Mouse (Mus musculus): ENCODE measurements around the gene Mup8.
"Not testable (repeated sequence)": the region's sequence is repeated elsewhere in the genome, so short reads cannot be mapped to it uniquely, and the experiment has no call there.

DNA sequence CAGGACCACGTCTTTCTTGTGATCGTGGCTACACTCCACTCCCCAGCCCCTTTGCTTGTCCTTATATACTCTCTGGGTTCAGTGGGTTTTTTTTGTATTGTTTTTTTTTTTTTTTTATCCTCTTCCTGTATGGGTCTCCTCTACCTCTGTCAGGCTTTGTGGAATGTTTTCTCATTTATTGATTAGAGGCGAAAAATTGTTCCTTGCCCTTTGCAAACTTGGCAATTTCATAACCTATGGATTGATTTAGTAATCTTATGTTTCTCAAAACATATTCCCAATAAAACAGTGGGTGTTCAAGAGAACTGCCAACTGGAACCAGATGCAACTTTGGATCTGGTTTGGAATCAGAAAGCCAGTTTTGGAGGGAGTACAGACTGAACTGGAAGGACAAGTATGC lies at the start of gene Mup8:
- TF ChIP-seq CTCF (IDR thresholded peaks at IDR 0.05; ENCODE audit: extremely low read depth, insufficient read length, insufficient replicate concordance, low read depth, low read length); POLR2A (IDR thresholded peaks at IDR 0.05; ENCODE audit: low read depth, low read length): not testable (repeated sequence)
